Mouse (Mus musculus): ENCODE measurements at regions not wholly inside any gene's neighbourhood (a gene's known extent, or its start where the extent isn't known, plus 50 kb on each side); places are given as distances from the start of the nearest gene placed in this dataset.

DNA sequence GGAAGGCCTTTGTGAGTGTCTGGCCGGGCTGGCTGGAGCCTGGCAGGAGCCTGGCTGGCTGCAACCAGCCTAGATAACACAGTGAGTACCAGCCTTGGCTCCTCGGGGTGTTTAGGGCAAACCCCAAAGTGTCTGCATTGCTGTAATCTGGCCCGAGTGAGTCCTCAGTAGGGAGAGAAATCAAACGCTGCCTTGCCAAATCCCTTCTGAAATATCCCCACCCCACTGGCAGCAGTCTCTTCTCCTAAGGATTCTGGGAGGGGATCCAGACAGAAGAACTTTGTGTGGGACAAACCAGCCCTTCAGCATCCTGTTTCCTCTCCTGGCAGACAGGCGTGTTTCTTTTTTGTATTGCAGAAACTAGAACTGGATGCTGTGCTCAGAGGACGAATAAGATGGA lies 61.3 kb upstream of the Phyhipl start:
- no peak for DNase-seq (ENCODE audit: low read depth, low spot score)
- H3K9me3 ChIP-seq (replicated peaks; ENCODE audit: insufficient read depth, low read length): no peaks in the 10 kb centered on the region
- H3K4me1 ChIP-seq (ENCODE audit: control insufficient read depth in 1 of 2, insufficient read depth in 2 of 2, low read length in 2 of 2): no peaks in the 10 kb centered on the region
- no peak overlapping the region for H3K4me3 ChIP-seq (ENCODE audit: control insufficient read depth in 1 of 2, insufficient read depth in 1 of 2, low read depth in 2 of 2, low read length in 2 of 2)
- H3K9ac ChIP-seq (ENCODE audit: control insufficient read depth, low read depth, low read length, poor library complexity, severe bottlenecking): no peak overlapping the region
- H3K36me3 ChIP-seq (ENCODE audit: control insufficient read depth in 1 of 2, insufficient read depth in 2 of 2, low read length in 2 of 2): no peaks in the 10 kb centered on the region
- H3K27ac ChIP-seq (ENCODE audit: control insufficient read depth, low read depth, low read length): no peak overlapping the region
- TF ChIP-seq MAFK (IDR thresholded peaks at IDR 0.05; ENCODE audit: borderline replicate concordance, low read depth, low read length): no peak
- no peak for TF ChIP-seq CHD1 (IDR thresholded peaks at IDR 0.05; ENCODE audit: low read depth, low read length)
- no peak for TF ChIP-seq USF2 (IDR thresholded peaks at IDR 0.05; ENCODE audit: borderline replicate concordance in 1 of 2, insufficient read depth in 1 of 2, low read depth in 1 of 2, low read length in 2 of 2)
- TF ChIP-seq JUND (IDR thresholded peaks at IDR 0.05; ENCODE audit: low read depth, low read length): no peak
- no peak for TF ChIP-seq ELF1 (IDR thresholded peaks at IDR 0.05; ENCODE audit: low read depth, low read length)
- no peak for TF ChIP-seq GABPA (IDR thresholded peaks at IDR 0.05; ENCODE audit: low read depth, low read length)
- no peak for TF ChIP-seq TBP (IDR thresholded peaks at IDR 0.05; ENCODE audit: low read depth, low read length)
- no peak for TF ChIP-seq E2F4 (IDR thresholded peaks at IDR 0.05; ENCODE audit: borderline replicate concordance, low read depth, low read length)
- TF ChIP-seq CHD2 (IDR thresholded peaks at IDR 0.05; ENCODE audit: low read length): no peak
- TF ChIP-seq MAZ (IDR thresholded peaks at IDR 0.05; ENCODE audit: low read depth, low read length): no peak
- H3K79me2 ChIP-seq (ENCODE audit: control insufficient read depth, insufficient read depth, low read length, poor library complexity): no peaks in the 10 kb centered on the region
- H3K27me3 ChIP-seq (ENCODE audit: control insufficient read depth in 1 of 2, insufficient read depth in 2 of 2, low read length in 2 of 2): no peaks in the 10 kb centered on the region

- Histone ChIP-seq H3K36me3 (ENCODE audit: control insufficient read depth in 1 of 2, insufficient read depth in 2 of 2, low read length in 2 of 2) (no peaks in the 10 kb centered on the region), H3K27me3 (ENCODE audit: control insufficient read depth in 1 of 2, insufficient read depth in 2 of 2, low read length in 2 of 2) (no peaks in the 10 kb centered on the region), H3K4me1 (ENCODE audit: control insufficient read depth in 1 of 2, insufficient read depth in 2 of 2, low read length in 2 of 2) (no peaks in the 10 kb centered on the region), H3K79me2 (ENCODE audit: control insufficient read depth, insufficient read depth, low read length, poor library complexity) (no peaks in the 10 kb centered on the region), H3K9ac (ENCODE audit: control insufficient read depth, low read depth, low read length, poor library complexity, severe bottlenecking) (no peak overlapping the region), H3K4me3 (ENCODE audit: control insufficient read depth in 1 of 2, insufficient read depth in 1 of 2, low read depth in 2 of 2, low read length in 2 of 2) (no peak overlapping the region), H3K9me3 (replicated peaks; ENCODE audit: insufficient read depth, low read length) (no peaks in the 10 kb centered on the region), H3K27ac (ENCODE audit: control insufficient read depth, low read depth, low read length) (no peak overlapping the region)
- no peak for DNase-seq (ENCODE audit: low read depth, low spot score)
- no peak for TF ChIP-seq NRF1 (IDR thresholded peaks at IDR 0.05; ENCODE audit: insufficient read depth, low read depth, low read length, poor library complexity, severe bottlenecking)
- TF ChIP-seq MYC (IDR thresholded peaks at IDR 0.05; ENCODE audit: low read depth, low read length): no peak
- no peak for TF ChIP-seq POLR2AphosphoS2 (IDR thresholded peaks at IDR 0.05; ENCODE audit: low read length)
- TF ChIP-seq TBP (IDR thresholded peaks at IDR 0.05; ENCODE audit: low read depth, low read length): no peak
- TF ChIP-seq MEF2A (IDR thresholded peaks at IDR 0.05; ENCODE audit: extremely low read depth, insufficient replicate concordance, low read depth, low read length, poor library complexity, severe bottlenecking): no peak
- TF ChIP-seq CTCF (IDR thresholded peaks at IDR 0.05 in 2 of 3, conservative IDR thresholded peaks at IDR 0.05 in 1 of 3; ENCODE audit: control insufficient read depth in 1 of 3, insufficient read depth in 1 of 3, low read depth in 2 of 3, low read length in 3 of 3, poor library complexity in 1 of 3, severe bottlenecking in 1 of 3): no peak
- TF ChIP-seq KAT2A (conservative IDR thresholded peaks at IDR 0.05; ENCODE audit: low read depth, low read length): no peak
- no peak for TF ChIP-seq JUND (IDR thresholded peaks at IDR 0.05; ENCODE audit: low read depth, low read length)
- no peak for TF ChIP-seq MAX (IDR thresholded peaks at IDR 0.05; ENCODE audit: low read length)
- no peak for TF ChIP-seq UBTF (IDR thresholded peaks at IDR 0.05; ENCODE audit: borderline replicate concordance, insufficient read depth, low read depth, low read length)
- no peak for TF ChIP-seq MAZ (IDR thresholded peaks at IDR 0.05; ENCODE audit: low read depth, low read length)
These were observed 57.5 kb upstream of the Phyhipl start for GRCm38 (mm10) chr10:70713306-70713705.

All from MEL (cell line).